8 mouse cellular contexts compared by ENCODE assay signal in genomic region chr5:45856303-45856821, GRCm38 (mm10). TPM values are rescaled to one million over a fixed set of nuclear protein-coding genes. Genes with fewer than 3 reads are reported as not detected.
DNase-seq lines count a peak whose midpoint lies in the region; ATAC-seq and TF ChIP-seq lines count a peak whose summit lies in the region.

No protein-coding gene starts in this region.

- no peaks in the 10 kb centered on the region for H3K36me3 ChIP-seq in ES-E14 (ENCODE audit: control insufficient read depth, insufficient read depth, low read length, poor library complexity, severe bottlenecking)
- H3K36me3 ChIP-seq in forebrain, embryonic 13.5 days (ENCODE audit: poor library complexity, severe bottlenecking), result no peaks in the 10 kb centered on the region
- no peaks in the 10 kb centered on the region for H3K36me3 ChIP-seq in neural tube, embryonic 15.5 days

- peak overlapping the region; percentile 70 for H3K9ac ChIP-seq in ES-E14 (ENCODE audit: insufficient read depth, low read depth, low read length, poor library complexity, severe bottlenecking)
- H3K9ac ChIP-seq in forebrain, embryonic 13.5 days, result peak overlapping the region; percentile 96
- H3K9ac ChIP-seq in neural tube, embryonic 15.5 days (replicated peaks), result peak overlapping the region; percentile 83

- peak overlapping the region; percentile 86 to 97 for H3K4me3 ChIP-seq in ES-E14 (ENCODE audit: insufficient read depth in 1 of 2, low read depth in 1 of 2, low read length in 2 of 2, poor library complexity in 1 of 2, severe bottlenecking in 1 of 2)
- peak overlapping the region; percentile 85 for H3K4me3 ChIP-seq in forebrain, embryonic 13.5 days
- H3K4me3 ChIP-seq in lung, adult 2 months (replicated peaks; ENCODE audit: extremely low read depth, low read depth, low read length), result peak overlapping the region; percentile 66
- H3K4me3 ChIP-seq in neural tube, embryonic 15.5 days (replicated peaks), result peak overlapping the region; percentile 70

- in situ Hi-C loops in ES-E14 (cut with MboI; ENCODE audit: low sequenced_read_pairs in 2 of 2, unreplicated experiment in 2 of 2), result no loop called here

- no peak overlapping the region for H3K27ac ChIP-seq in ES-E14 (ENCODE audit: insufficient read depth, low read depth, low read length, poor library complexity, severe bottlenecking)
- peak overlapping the region; percentile 99 for H3K27ac ChIP-seq in forebrain, embryonic 13.5 days
- H3K27ac ChIP-seq in neural tube, embryonic 15.5 days (replicated peaks), result peak overlapping the region; percentile 97

- no peaks in the 10 kb centered on the region for H3K9me3 ChIP-seq in ES-E14 (ENCODE audit: control insufficient read depth, insufficient read depth, low read depth, low read length)
- no peaks in the 10 kb centered on the region for H3K9me3 ChIP-seq in forebrain, embryonic 13.5 days (replicated peaks)
- no peaks in the 10 kb centered on the region for H3K9me3 ChIP-seq in neural tube, embryonic 15.5 days (replicated peaks)

- DNase-seq in ES-E14 (ENCODE audit: low read depth, low spot score), result no peak
- peak; percentile 57 to 70 for DNase-seq in heart, postnatal 10 days
- peak; percentile 69 to 80 for DNase-seq in kidney, postnatal 4 days
- peak; percentile 49 for DNase-seq in lung, adult 2 months
- DNase-seq in testis, postnatal 10 days (ENCODE audit: low spot score), result peak; percentile 65

- WGBS in forebrain, embryonic 13.5 days, result under 1% methylated on average over 32 of the region's 37 CpGs
- WGBS in lung, adult 2 months, result 1% methylated on average over 29 of the region's 37 CpGs
- under 1% methylated on average over 29 of the region's 37 CpGs for WGBS in neural tube, embryonic 15.5 days

- no peaks in the 10 kb centered on the region for H3K27me3 ChIP-seq in forebrain, embryonic 13.5 days
- no peaks in the 10 kb centered on the region for H3K27me3 ChIP-seq in neural tube, embryonic 15.5 days (replicated peaks)

- TF ChIP-seq CTCF in lung, adult 2 months (IDR thresholded peaks at IDR 0.05; ENCODE audit: insufficient read depth, low read length), result no peak

- peak overlapping the region; percentile 71 for H3K4me2 ChIP-seq in forebrain, embryonic 13.5 days
- H3K4me2 ChIP-seq in neural tube, embryonic 15.5 days, result peak overlapping the region; percentile 91

- no peaks in the 10 kb centered on the region; a peak in 1 of 4 replicates for H3K4me1 ChIP-seq in ES-E14 (ENCODE audit: control insufficient read depth in 2 of 2, insufficient read depth in 2 of 2, low read length in 2 of 2, poor library complexity in 1 of 2)
- peaks cover 8% of the 10 kb centered on the region for H3K4me1 ChIP-seq in forebrain, embryonic 13.5 days
- peaks cover 2% of the 10 kb centered on the region; the same call in 1 of the 2 replicates for H3K4me1 ChIP-seq in lung, adult 2 months (ENCODE audit: control insufficient read depth, insufficient read depth, low read length)
- H3K4me1 ChIP-seq in neural tube, embryonic 15.5 days, result peaks cover 8% of the 10 kb centered on the region

- intact Hi-C loops in heart, postnatal 10 days (cut with DNase I), result loop anchor here (5.0 to 10.0 kb wide), 4 partner anchors 71 to 491 kb away; partner anchors contain the start of gene Lap3

- TF ChIP-seq POLR2A in lung, adult 2 months (IDR thresholded peaks at IDR 0.05; ENCODE audit: borderline replicate concordance, extremely low read depth, low read depth, low read length), result no peak

- peak; percentile 39 for ATAC-seq in cerebellum, adult (ENCODE audit: insufficient number of reproducible peaks, low FRiP score, low TSS enrichment)
- ATAC-seq in forebrain, embryonic 13.5 days, result peak; percentile 65
- peak; percentile 69 for ATAC-seq in neural tube, embryonic 15.5 days (ENCODE audit: low FRiP score)

TF ChIP-seq in ES-E14, 5 proteins besides CTCF, POLR2A, EP300 and RAD21:
- TF ChIP-seq CHD2 (IDR thresholded peaks at IDR 0.05; ENCODE audit: low read depth, low read length), result no peak
- TF ChIP-seq MAFK (IDR thresholded peaks at IDR 0.05; ENCODE audit: insufficient read depth, low read depth, low read length), result no peak
- TF ChIP-seq HCFC1 (IDR thresholded peaks at IDR 0.05; ENCODE audit: borderline replicate concordance, insufficient read depth, low read length), result peak; percentile 43; the same call in 1 of the 2 replicates
- TF ChIP-seq ZC3H11A (IDR thresholded peaks at IDR 0.05; ENCODE audit: borderline replicate concordance, low read depth, low read length), result no peak

RNA-seq across cellular contexts. Expression of gene Lcorl, which starts 1.1 kb away (rescaled TPM):
- total RNA-seq in ES-E14 (2012; rRNA removed), result 11.0 and 13.5 TPM in 2 replicates
- 51.2 and 59.2 TPM in 2 replicates for polyA plus RNA-seq in forebrain, embryonic 13.5 days (2015; fragmentation: Nextera tagmentation; extraction: Ambion mirVana)
- 10 to 100 TPM; 14.8 to 16.5 TPM for total RNA-seq in heart, postnatal 10 days (2021)
- polyA plus RNA-seq in lung, adult 2 months (2012; rRNA removed), result 1.4 and 3.2 TPM in 2 replicates
- polyA plus RNA-seq in neural tube, embryonic 15.5 days (2015; fragmentation: Nextera tagmentation; extraction: Ambion mirVana), result 40.0 and 47.1 TPM in 2 replicates
